Mouse (Mus musculus): ENCODE results near the gene Abca17. TPM values are rescaled to one million over a fixed set of nuclear protein-coding genes. Genes with fewer than 3 reads are reported as not detected.

Abca17 gene
- polyA plus RNA-seq, 1 experiment = not detected

GRCm38 (mm10) chr17:24236921-24237320, 113.9 kb downstream of the Abca17 start:
- Histone ChIP-seq H3K79me3 (ENCODE audit: low read depth) (peaks cover 4% of the 10 kb centered on the region), H3K36me3 (ENCODE audit: control insufficient read depth, insufficient read depth) (peaks cover 88% of the 10 kb centered on the region), H3K4me3 (ENCODE audit: insufficient read depth, poor library complexity, severe bottlenecking) (no peak overlapping the region), H3K79me2 (ENCODE audit: control insufficient read depth, insufficient read depth) (peaks cover 14% of the 10 kb centered on the region), H3K27me3 (ENCODE audit: control insufficient read depth, insufficient read depth, insufficient read length) (no peaks in the 10 kb centered on the region), H3ac (ENCODE audit: control insufficient read depth, insufficient read length, low read depth) (no peak overlapping the region)
- no peak for TF ChIP-seq USF1 (IDR thresholded peaks at IDR 0.05; ENCODE audit: low read depth)
- no peak for TF ChIP-seq MYOG (IDR thresholded peaks at IDR 0.05; ENCODE audit: control insufficient read depth, extremely low read depth, insufficient read length)
- TF ChIP-seq CEBPB (IDR thresholded peaks at IDR 0.05; ENCODE audit: low read depth) = no peak
- TF ChIP-seq MAX (IDR thresholded peaks at IDR 0.05) = no peak
- no peak for TF ChIP-seq FOSL1 (IDR thresholded peaks at IDR 0.05; ENCODE audit: insufficient read depth, low read length, poor library complexity, severe bottlenecking)
- TF ChIP-seq CTCF (IDR thresholded peaks at IDR 0.05; ENCODE audit: control insufficient read depth, insufficient read depth, insufficient read length) = no peak
- TF ChIP-seq MYOD1 (IDR thresholded peaks at IDR 0.05; ENCODE audit: control insufficient read depth, insufficient read length, low read depth) = no peak

DNA sequence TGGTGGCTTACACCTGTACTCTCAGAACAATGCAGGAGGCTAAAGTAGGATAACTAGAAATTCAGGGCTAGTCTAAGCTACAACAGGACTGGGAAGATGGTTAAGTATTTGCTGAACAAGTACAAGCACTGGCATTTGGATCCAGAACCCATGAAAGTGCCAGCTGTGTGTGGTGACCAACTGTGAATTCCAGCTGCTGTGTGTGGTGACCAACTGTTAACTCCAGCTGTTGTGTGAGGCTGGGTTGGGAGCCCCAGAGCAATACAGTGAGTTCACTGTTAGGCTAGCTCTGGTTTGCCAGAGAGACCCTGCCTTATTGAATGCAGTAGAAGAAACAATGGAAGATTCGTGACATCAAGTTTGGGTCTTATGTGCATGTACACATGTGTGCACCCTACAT, 114.4 kb downstream of the Abca17 start:
- Histone ChIP-seq H3K27me3 (ENCODE audit: control insufficient read depth, insufficient read depth, insufficient read length) (no peaks in the 10 kb centered on the region), H3K79me2 (ENCODE audit: control insufficient read depth, insufficient read depth) (peaks cover 10% of the 10 kb centered on the region), H3K79me3 (ENCODE audit: low read depth) (peaks cover 2% of the 10 kb centered on the region), H3ac (ENCODE audit: control insufficient read depth, insufficient read length, low read depth) (no peak overlapping the region), H3K36me3 (ENCODE audit: control insufficient read depth, insufficient read depth) (peaks cover 88% of the 10 kb centered on the region), H3K4me3 (ENCODE audit: insufficient read depth, poor library complexity, severe bottlenecking) (no peak overlapping the region)
- TF ChIP-seq MYOD1 (IDR thresholded peaks at IDR 0.05; ENCODE audit: control insufficient read depth, insufficient read length, low read depth) (peak; percentile 68), CEBPB (IDR thresholded peaks at IDR 0.05; ENCODE audit: low read depth) (no peak)

- H3K79me2 ChIP-seq (ENCODE audit: control insufficient read depth, insufficient read depth) = no peaks in the 10 kb centered on the region
- H3K4me3 ChIP-seq (ENCODE audit: insufficient read depth, poor library complexity, severe bottlenecking) = no peak overlapping the region
- no peak overlapping the region for H3ac ChIP-seq (ENCODE audit: control insufficient read depth, insufficient read length, low read depth)
- H3K27me3 ChIP-seq (ENCODE audit: control insufficient read depth, insufficient read depth, insufficient read length) = no peaks in the 10 kb centered on the region
- H3K79me3 ChIP-seq (ENCODE audit: low read depth) = no peaks in the 10 kb centered on the region
- peaks cover 55% of the 10 kb centered on the region for H3K36me3 ChIP-seq (ENCODE audit: control insufficient read depth, insufficient read depth)
- TF ChIP-seq MYOD1 (IDR thresholded peaks at IDR 0.05; ENCODE audit: control insufficient read depth, insufficient read length, low read depth) = no peak
- TF ChIP-seq MAX (IDR thresholded peaks at IDR 0.05) = no peak
- TF ChIP-seq CTCF (IDR thresholded peaks at IDR 0.05; ENCODE audit: control insufficient read depth, insufficient read depth, insufficient read length) = no peak
- TF ChIP-seq FOSL1 (IDR thresholded peaks at IDR 0.05; ENCODE audit: insufficient read depth, low read length, poor library complexity, severe bottlenecking) = no peak
- no peak for TF ChIP-seq CEBPB (IDR thresholded peaks at IDR 0.05; ENCODE audit: low read depth)
- TF ChIP-seq USF1 (IDR thresholded peaks at IDR 0.05; ENCODE audit: low read depth) = no peak
- no peak for TF ChIP-seq MYOG (IDR thresholded peaks at IDR 0.05; ENCODE audit: control insufficient read depth, extremely low read depth, insufficient read length)
Observed at GRCm38 (mm10) chr17:24227941-24228340, 122.9 kb downstream of the Abca17 start.

- H3K4me3 ChIP-seq (ENCODE audit: insufficient read depth, poor library complexity, severe bottlenecking) = no peak overlapping the region
- H3K27me3 ChIP-seq (ENCODE audit: control insufficient read depth, insufficient read depth, insufficient read length) = no peaks in the 10 kb centered on the region
- TF ChIP-seq CTCF (IDR thresholded peaks at IDR 0.05; ENCODE audit: control insufficient read depth, insufficient read depth, insufficient read length) (no peak), MYOD1 (IDR thresholded peaks at IDR 0.05; ENCODE audit: control insufficient read depth, insufficient read length, low read depth) (no peak), USF1 (IDR thresholded peaks at IDR 0.05; ENCODE audit: low read depth) (no peak), FOSL1 (IDR thresholded peaks at IDR 0.05; ENCODE audit: insufficient read depth, low read length, poor library complexity, severe bottlenecking) (no peak), CEBPB (IDR thresholded peaks at IDR 0.05; ENCODE audit: low read depth) (no peak), MAX (IDR thresholded peaks at IDR 0.05) (no peak), MYOG (IDR thresholded peaks at IDR 0.05; ENCODE audit: control insufficient read depth, extremely low read depth, insufficient read length) (no peak)
- no peaks in the 10 kb centered on the region for H3K79me2 ChIP-seq (ENCODE audit: control insufficient read depth, insufficient read depth)
- H3K79me3 ChIP-seq (ENCODE audit: low read depth) = no peaks in the 10 kb centered on the region
- H3ac ChIP-seq (ENCODE audit: control insufficient read depth, insufficient read length, low read depth) = no peak overlapping the region
- H3K36me3 ChIP-seq (ENCODE audit: control insufficient read depth, insufficient read depth) = peaks cover 55% of the 10 kb centered on the region
Observed at GRCm38 (mm10) chr17:24226721-24227120, 124.1 kb downstream of the Abca17 start.

DNA sequence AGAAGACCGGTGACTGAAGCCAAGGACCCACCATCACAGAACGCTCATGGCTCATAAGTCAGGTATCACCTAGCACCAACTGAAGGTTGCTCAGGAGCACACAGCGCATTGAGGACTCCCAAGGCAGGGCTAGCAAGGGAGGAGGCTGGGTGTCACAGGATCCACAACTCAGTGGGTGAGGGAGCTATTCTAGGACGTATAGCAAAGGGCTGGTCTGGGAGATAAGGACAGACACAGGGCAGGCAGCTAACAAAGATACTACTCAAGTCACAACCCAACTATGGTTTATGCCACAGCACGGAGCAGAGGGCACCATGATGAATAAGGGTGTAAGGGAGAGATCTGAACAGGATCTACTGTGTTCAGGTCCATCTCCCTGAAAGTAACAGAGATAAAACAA, 125.0 kb downstream of the Abca17 start:
- no peaks in the 10 kb centered on the region for H3K79me2 ChIP-seq (ENCODE audit: control insufficient read depth, insufficient read depth)
- peaks cover 52% of the 10 kb centered on the region for H3K36me3 ChIP-seq (ENCODE audit: control insufficient read depth, insufficient read depth)
- H3K79me3 ChIP-seq (ENCODE audit: low read depth) = no peaks in the 10 kb centered on the region
- no peak for TF ChIP-seq CTCF (IDR thresholded peaks at IDR 0.05; ENCODE audit: control insufficient read depth, insufficient read depth, insufficient read length)
- no peak for TF ChIP-seq MAX (IDR thresholded peaks at IDR 0.05)
- no peak for TF ChIP-seq FOSL1 (IDR thresholded peaks at IDR 0.05; ENCODE audit: insufficient read depth, low read length, poor library complexity, severe bottlenecking)
- TF ChIP-seq MYOD1 (IDR thresholded peaks at IDR 0.05; ENCODE audit: control insufficient read depth, insufficient read length, low read depth) = no peak
- no peak for TF ChIP-seq CEBPB (IDR thresholded peaks at IDR 0.05; ENCODE audit: low read depth)
- no peak for TF ChIP-seq USF1 (IDR thresholded peaks at IDR 0.05; ENCODE audit: low read depth)
- TF ChIP-seq MYOG (IDR thresholded peaks at IDR 0.05; ENCODE audit: control insufficient read depth, extremely low read depth, insufficient read length) = no peak
- no peaks in the 10 kb centered on the region for H3K27me3 ChIP-seq (ENCODE audit: control insufficient read depth, insufficient read depth, insufficient read length)
- no peak overlapping the region for H3ac ChIP-seq (ENCODE audit: control insufficient read depth, insufficient read length, low read depth)
- no peak overlapping the region for H3K4me3 ChIP-seq (ENCODE audit: insufficient read depth, poor library complexity, severe bottlenecking)

DNA sequence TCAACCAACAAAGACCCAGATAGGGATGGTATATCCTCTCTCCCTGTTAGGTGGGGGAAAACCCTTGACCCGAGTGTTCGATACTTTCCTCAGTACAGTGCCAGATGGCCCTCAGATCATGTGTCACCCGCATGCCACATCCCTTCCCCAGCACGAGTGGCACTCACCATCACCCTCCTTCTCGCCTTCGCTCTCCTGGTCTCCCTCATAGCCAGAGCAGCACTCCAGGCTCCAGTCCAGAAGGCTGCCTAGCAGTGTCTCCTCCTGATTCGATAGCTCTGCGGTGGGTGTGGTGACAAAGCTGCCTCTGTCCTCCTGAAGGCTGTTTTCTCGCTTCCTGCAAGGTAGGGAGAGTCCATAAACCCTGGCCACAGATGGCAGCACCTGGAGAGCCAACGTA, 126.1 kb downstream of the Abca17 start:
- no peaks in the 10 kb centered on the region for H3K27me3 ChIP-seq (ENCODE audit: control insufficient read depth, insufficient read depth, insufficient read length)
- no peak for TF ChIP-seq FOSL1 (IDR thresholded peaks at IDR 0.05; ENCODE audit: insufficient read depth, low read length, poor library complexity, severe bottlenecking)
- no peak for TF ChIP-seq CEBPB (IDR thresholded peaks at IDR 0.05; ENCODE audit: low read depth)
- TF ChIP-seq MYOG (IDR thresholded peaks at IDR 0.05; ENCODE audit: control insufficient read depth, extremely low read depth, insufficient read length) = no peak
- no peak for TF ChIP-seq CTCF (IDR thresholded peaks at IDR 0.05; ENCODE audit: control insufficient read depth, insufficient read depth, insufficient read length)
- no peak for TF ChIP-seq MYOD1 (IDR thresholded peaks at IDR 0.05; ENCODE audit: control insufficient read depth, insufficient read length, low read depth)
- TF ChIP-seq USF1 (IDR thresholded peaks at IDR 0.05; ENCODE audit: low read depth) = no peak
- no peak for TF ChIP-seq MAX (IDR thresholded peaks at IDR 0.05)
- H3ac ChIP-seq (ENCODE audit: control insufficient read depth, insufficient read length, low read depth) = no peak overlapping the region
- no peak overlapping the region for H3K4me3 ChIP-seq (ENCODE audit: insufficient read depth, poor library complexity, severe bottlenecking)
- peaks cover 7% of the 10 kb centered on the region for H3K79me2 ChIP-seq (ENCODE audit: control insufficient read depth, insufficient read depth)
- H3K36me3 ChIP-seq (ENCODE audit: control insufficient read depth, insufficient read depth) = peaks cover 52% of the 10 kb centered on the region
- peaks cover 3% of the 10 kb centered on the region for H3K79me3 ChIP-seq (ENCODE audit: low read depth)
